Mouse (Mus musculus): ENCODE measurements around the gene Cldn15.

- TF ChIP-seq CTCF (IDR thresholded peaks at IDR 0.05; ENCODE audit: low read depth) (no peak), EP300 (optimal IDR thresholded peaks at IDR 0.05) (no peak)
Observed at GRCm38 (mm10) chr5:136966861-136967455, 542 bp downstream of the Cldn15 start.
